19 mouse cellular contexts compared by ENCODE assay signal in the genomic region with DNA sequence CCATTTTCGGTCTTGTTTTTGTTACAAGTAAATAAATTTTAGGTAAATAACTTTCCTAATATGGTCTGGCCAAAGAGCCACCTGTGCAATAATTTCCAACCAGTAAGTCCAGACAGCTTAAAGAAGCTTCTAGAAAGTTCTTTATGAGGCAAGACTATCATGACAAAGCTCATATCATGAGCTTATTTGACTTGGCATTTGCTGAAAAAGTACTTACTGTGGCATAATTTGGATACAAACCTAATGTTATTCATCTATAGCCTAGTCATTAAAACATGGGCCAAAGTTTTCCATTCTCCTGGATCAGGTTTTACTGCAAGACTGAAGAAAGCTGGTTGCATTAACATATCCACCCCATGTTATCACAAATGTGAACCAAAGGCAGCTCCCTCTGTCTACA.
DNase-seq lines count a peak whose midpoint lies in the region; ATAC-seq lines count a peak whose summit lies in the region.
"Had no signal": no experiment of that assay in that cellular context is flagged by ENCODE, and none has a peak within 500 bp of the region (broad histone marks: within the 10 kb centered on the region; RNA-seq: fewer than 3 reads in every experiment).

No protein-coding gene starts in this region.

- WGBS in forebrain, embryonic 13.5 days: 82% methylated on average over 1 of the region's 1 CpGs

- H3K4me2 ChIP-seq in forebrain, embryonic 13.5 days: no peak overlapping the region

- peaks cover 21% of the 10 kb centered on the region for H3K4me1 ChIP-seq in forebrain, embryonic 13.5 days

- no peak overlapping the region for H3K27ac ChIP-seq in forebrain, embryonic 13.5 days

- ATAC-seq in forebrain, embryonic 13.5 days: no peak
- ATAC-seq: activated CD4-positive, CD25-positive, alpha-beta regulatory T cell, adult 4 months; CD4-positive, CD25-positive, alpha-beta regulatory T cell, adult 4 months; Patski had no signal

- no peaks in the 10 kb centered on the region for H3K36me3 ChIP-seq in forebrain, embryonic 13.5 days (ENCODE audit: poor library complexity, severe bottlenecking)
- H3K36me3 ChIP-seq: G1E had no signal

- peak; percentile 96 for DNase-seq in fat pad, adult 2 months (ENCODE audit: extremely low read depth, low read depth, low spot score)
- peak; percentile 96 for DNase-seq in gonadal fat pad, adult 2 months (ENCODE audit: low read depth)
- DNase-seq in spleen, postnatal 10 days (ENCODE audit: low spot score in 2 of 2): no peak
- DNase-seq: adrenal gland, adult 2 months; adrenal gland, adult 8-10 months; adrenal gland, postnatal 10 days; adrenal gland, postnatal 14 days; adrenal gland, postnatal 25 days; adrenal gland, postnatal 36 days; B cell, adult 2 months; cerebellum, adult 11 months; cerebellum, adult 11-12 months; cerebellum, adult 18-20 months had no signal

- H3K4me3 ChIP-seq in forebrain, embryonic 13.5 days: no peak overlapping the region

- H3K9me3 ChIP-seq in forebrain, embryonic 13.5 days (replicated peaks): no peaks in the 10 kb centered on the region

- no peak overlapping the region for H3K9ac ChIP-seq in forebrain, embryonic 13.5 days

- no peaks in the 10 kb centered on the region for H3K27me3 ChIP-seq in forebrain, embryonic 13.5 days
- H3K27me3 ChIP-seq: CH12.LX, Patski had no signal

Comparison
In these comparisons a context has a peak if more than half of its experiments do, and no peak if none do; other contexts are left out.
1. DNase-seq: peak in fat pad, adult 2 months (single experiment) and gonadal fat pad, adult 2 months (single experiment); none in spleen, postnatal 10 days (0 of 2).